Mouse (Mus musculus): ENCODE results near the gene 9930104L06Rik. TPM values are rescaled to one million over a fixed set of nuclear protein-coding genes. Genes with fewer than 3 reads are reported as not detected.

Gene 9930104L06Rik
- polyA plus RNA-seq, 1 experiment = 17.5 TPM

- TF ChIP-seq POLR2A (IDR thresholded peaks at IDR 0.05; ENCODE audit: extremely low read depth, insufficient read depth, low read length) (no peak), CTCF (IDR thresholded peaks at IDR 0.05; ENCODE audit: extremely low read depth, insufficient read depth, low read length) (no peak)
- H3K27ac ChIP-seq (ENCODE audit: insufficient read depth, low read length) = no peak overlapping the region
- H3K4me3 ChIP-seq (ENCODE audit: insufficient read depth, low read length) = no peak overlapping the region
- H3K4me1 ChIP-seq (ENCODE audit: control insufficient read depth, insufficient read depth, low read length) = no peaks in the 10 kb centered on the region
These were observed 16.7 kb downstream of the 9930104L06Rik start for GRCm38 (mm10) chr4:124953546-124953945.

- Histone ChIP-seq H3K4me3 (ENCODE audit: insufficient read depth, low read length) (no peak overlapping the region), H3K27ac (ENCODE audit: insufficient read depth, low read length) (no peak overlapping the region), H3K4me1 (ENCODE audit: control insufficient read depth, insufficient read depth, low read length) (no peaks in the 10 kb centered on the region)
- TF ChIP-seq POLR2A (IDR thresholded peaks at IDR 0.05; ENCODE audit: extremely low read depth, insufficient read depth, low read length) (no peak), CTCF (IDR thresholded peaks at IDR 0.05; ENCODE audit: extremely low read depth, insufficient read depth, low read length) (no peak)
These were observed 20.4 kb downstream of the 9930104L06Rik start for GRCm38 (mm10) chr4:124957284-124957683.

- H3K4me3 ChIP-seq (ENCODE audit: insufficient read depth, low read length) = no peak overlapping the region
- TF ChIP-seq CTCF (IDR thresholded peaks at IDR 0.05; ENCODE audit: extremely low read depth, insufficient read depth, low read length) = no peak
- TF ChIP-seq POLR2A (IDR thresholded peaks at IDR 0.05; ENCODE audit: extremely low read depth, insufficient read depth, low read length) = no peak
- no peaks in the 10 kb centered on the region for H3K4me1 ChIP-seq (ENCODE audit: control insufficient read depth, insufficient read depth, low read length)
- H3K27ac ChIP-seq (ENCODE audit: insufficient read depth, low read length) = no peak overlapping the region
These were observed 22.2 kb downstream of the 9930104L06Rik start for GRCm38 (mm10) chr4:124959062-124959461.

GRCm38 (mm10) chr4:124960940-124961339 is 24.1 kb downstream of the 9930104L06Rik start:
- no peak for TF ChIP-seq CTCF (IDR thresholded peaks at IDR 0.05; ENCODE audit: extremely low read depth, insufficient read depth, low read length)
- no peak for TF ChIP-seq POLR2A (IDR thresholded peaks at IDR 0.05; ENCODE audit: extremely low read depth, insufficient read depth, low read length)

GRCm38 (mm10) chr4:124962576-124962975 is 25.7 kb downstream of the 9930104L06Rik start:
- TF ChIP-seq CTCF (IDR thresholded peaks at IDR 0.05; ENCODE audit: extremely low read depth, insufficient read depth, low read length) = no peak
- no peak for TF ChIP-seq POLR2A (IDR thresholded peaks at IDR 0.05; ENCODE audit: extremely low read depth, insufficient read depth, low read length)
- Histone ChIP-seq H3K4me3 (ENCODE audit: insufficient read depth, low read length) (no peak overlapping the region), H3K27ac (ENCODE audit: insufficient read depth, low read length) (no peak overlapping the region), H3K4me1 (ENCODE audit: control insufficient read depth, insufficient read depth, low read length) (no peaks in the 10 kb centered on the region)

More at GRCm38 (mm10) chr4:124960940-124961339, 24.1 kb downstream of the 9930104L06Rik start:
- H3K4me3 ChIP-seq (ENCODE audit: insufficient read depth, low read length) = no peak overlapping the region
- H3K4me1 ChIP-seq (ENCODE audit: control insufficient read depth, insufficient read depth, low read length) = no peaks in the 10 kb centered on the region
- H3K27ac ChIP-seq (ENCODE audit: insufficient read depth, low read length) = no peak overlapping the region

- Histone ChIP-seq H3K4me1 (ENCODE audit: control insufficient read depth, insufficient read depth, low read length) (no peaks in the 10 kb centered on the region), H3K4me3 (ENCODE audit: insufficient read depth, low read length) (no peak overlapping the region), H3K27ac (ENCODE audit: insufficient read depth, low read length) (no peak overlapping the region)
- TF ChIP-seq POLR2A (IDR thresholded peaks at IDR 0.05; ENCODE audit: extremely low read depth, insufficient read depth, low read length) (no peak), CTCF (IDR thresholded peaks at IDR 0.05; ENCODE audit: extremely low read depth, insufficient read depth, low read length) (no peak)
These were observed 28.2 kb downstream of the 9930104L06Rik start for GRCm38 (mm10) chr4:124964912-124965599.

GRCm38 (mm10) chr4:124968711-124969110 is 31.9 kb downstream of the 9930104L06Rik start:
- no peak for TF ChIP-seq POLR2A (IDR thresholded peaks at IDR 0.05; ENCODE audit: extremely low read depth, insufficient read depth, low read length)
- no peak for TF ChIP-seq CTCF (IDR thresholded peaks at IDR 0.05; ENCODE audit: extremely low read depth, insufficient read depth, low read length)
- Histone ChIP-seq H3K4me1 (ENCODE audit: control insufficient read depth, insufficient read depth, low read length) (no peaks in the 10 kb centered on the region), H3K4me3 (ENCODE audit: insufficient read depth, low read length) (no peak overlapping the region), H3K27ac (ENCODE audit: insufficient read depth, low read length) (no peak overlapping the region)

- Histone ChIP-seq H3K4me3 (ENCODE audit: insufficient read depth, low read length) (no peak overlapping the region), H3K27ac (ENCODE audit: insufficient read depth, low read length) (no peak overlapping the region), H3K4me1 (ENCODE audit: control insufficient read depth, insufficient read depth, low read length) (no peaks in the 10 kb centered on the region)
- TF ChIP-seq POLR2A (IDR thresholded peaks at IDR 0.05; ENCODE audit: extremely low read depth, insufficient read depth, low read length) (no peak), CTCF (IDR thresholded peaks at IDR 0.05; ENCODE audit: extremely low read depth, insufficient read depth, low read length) (no peak)
These were observed 32.5 kb downstream of the 9930104L06Rik start for GRCm38 (mm10) chr4:124969219-124969848.

GRCm38 (mm10) chr4:124970194-124970593 is 33.3 kb downstream of the 9930104L06Rik start:
- H3K4me3 ChIP-seq (ENCODE audit: insufficient read depth, low read length) = no peak overlapping the region
- TF ChIP-seq POLR2A (IDR thresholded peaks at IDR 0.05; ENCODE audit: extremely low read depth, insufficient read depth, low read length) (no peak), CTCF (IDR thresholded peaks at IDR 0.05; ENCODE audit: extremely low read depth, insufficient read depth, low read length) (no peak)
- no peak overlapping the region for H3K27ac ChIP-seq (ENCODE audit: insufficient read depth, low read length)
- H3K4me1 ChIP-seq (ENCODE audit: control insufficient read depth, insufficient read depth, low read length) = no peaks in the 10 kb centered on the region

- no peaks in the 10 kb centered on the region for H3K4me1 ChIP-seq (ENCODE audit: control insufficient read depth, insufficient read depth, low read length)
- H3K4me3 ChIP-seq (ENCODE audit: insufficient read depth, low read length) = no peak overlapping the region
- TF ChIP-seq CTCF (IDR thresholded peaks at IDR 0.05; ENCODE audit: extremely low read depth, insufficient read depth, low read length) = no peak
- TF ChIP-seq POLR2A (IDR thresholded peaks at IDR 0.05; ENCODE audit: extremely low read depth, insufficient read depth, low read length) = no peak
- H3K27ac ChIP-seq (ENCODE audit: insufficient read depth, low read length) = no peak overlapping the region
These were observed 33.8 kb downstream of the 9930104L06Rik start for GRCm38 (mm10) chr4:124970677-124971076.
